9 mouse cellular contexts compared by ENCODE assay signal in genomic region chr6:129238275-129239038, GRCm38 (mm10). TPM values are rescaled to one million over a fixed set of nuclear protein-coding genes. Genes with fewer than 3 reads are reported as not detected.
A peak's percentile ranks its signal among the peaks of the same experiment; 100 is the strongest.
DNase-seq lines count a peak whose midpoint lies in the region; ATAC-seq and TF ChIP-seq lines count a peak whose summit lies in the region.
"Had no signal": no experiment of that assay in that cellular context is flagged by ENCODE, and none has a peak within 500 bp of the region (broad histone marks: within the 10 kb centered on the region; RNA-seq: fewer than 3 reads in every experiment).

No protein-coding gene starts in this region.

- DNase-seq in cerebellum, postnatal 10 days = peak; percentile 42 to 48
- no peak for DNase-seq in cerebellum, adult 11-12 months
- DNase-seq in adrenal gland, postnatal 36 days = peak; percentile 46 to 55
- peak; percentile 41 for DNase-seq in hindbrain, embryonic 11.5 days (ENCODE audit: low spot score)
- peak; percentile 20 for DNase-seq in limb, embryonic 14.5 days (ENCODE audit: low spot score)
- peak; percentile 82 for DNase-seq in stomach, postnatal 0 days (ENCODE audit: low spot score)

- H3K27ac ChIP-seq in forebrain, embryonic 15.5 days (replicated peaks) = no peak overlapping the region
- no peak overlapping the region for H3K27ac ChIP-seq in hindbrain, embryonic 11.5 days (ENCODE audit: low read depth, low read length)
- H3K27ac ChIP-seq in limb, embryonic 14.5 days (replicated peaks; ENCODE audit: low read depth, low read length) = no peak overlapping the region
- no peak overlapping the region for H3K27ac ChIP-seq in midbrain, embryonic 12.5 days (replicated peaks)
- H3K27ac ChIP-seq in stomach, postnatal 0 days (replicated peaks) = peak overlapping the region; percentile 30

- H3K36me3 ChIP-seq in forebrain, embryonic 15.5 days = no peaks in the 10 kb centered on the region
- no peaks in the 10 kb centered on the region for H3K36me3 ChIP-seq in hindbrain, embryonic 11.5 days (ENCODE audit: control insufficient read depth, insufficient read depth, low read length)
- no peaks in the 10 kb centered on the region for H3K36me3 ChIP-seq in limb, embryonic 14.5 days (ENCODE audit: control insufficient read depth, insufficient read depth, low read length)
- H3K36me3 ChIP-seq in midbrain, embryonic 12.5 days = no peaks in the 10 kb centered on the region
- no peaks in the 10 kb centered on the region for H3K36me3 ChIP-seq in stomach, postnatal 0 days (ENCODE audit: control insufficient read depth, insufficient read depth, low read length)

- H3K27me3 ChIP-seq in forebrain, embryonic 15.5 days = no peaks in the 10 kb centered on the region
- no peaks in the 10 kb centered on the region for H3K27me3 ChIP-seq in hindbrain, embryonic 11.5 days (ENCODE audit: control insufficient read depth, insufficient read depth, low read length)
- no peaks in the 10 kb centered on the region for H3K27me3 ChIP-seq in limb, embryonic 14.5 days (ENCODE audit: control insufficient read depth, insufficient read depth, low read length)
- H3K27me3 ChIP-seq in midbrain, embryonic 12.5 days = no peaks in the 10 kb centered on the region
- no peaks in the 10 kb centered on the region for H3K27me3 ChIP-seq in stomach, postnatal 0 days (ENCODE audit: control insufficient read depth, insufficient read depth, low read length)

- no peaks in the 10 kb centered on the region; the same call in 1 of the 2 replicates for H3K4me1 ChIP-seq in forebrain, embryonic 15.5 days
- H3K4me1 ChIP-seq in hindbrain, embryonic 11.5 days (replicated peaks; ENCODE audit: control insufficient read depth, insufficient read depth, low read length) = no peaks in the 10 kb centered on the region
- H3K4me1 ChIP-seq in limb, embryonic 14.5 days (ENCODE audit: control insufficient read depth, insufficient read depth, low read length) = no peaks in the 10 kb centered on the region
- H3K4me1 ChIP-seq in midbrain, embryonic 12.5 days = 0 out of 2 replicates have a peak, but pooled peaks cover 3% of the 10 kb centered on the region
- peaks cover 9% of the 10 kb centered on the region for H3K4me1 ChIP-seq in stomach, postnatal 0 days (replicated peaks; ENCODE audit: control insufficient read depth, insufficient read depth)

- H3K9ac ChIP-seq in forebrain, embryonic 15.5 days (replicated peaks) = peak overlapping the region; percentile 23
- peak overlapping the region; percentile 51; the same call in 1 of the 2 replicates for H3K9ac ChIP-seq in hindbrain, embryonic 11.5 days (ENCODE audit: low read depth, low read length)
- H3K9ac ChIP-seq in limb, embryonic 14.5 days (ENCODE audit: low read depth, low read length, severe bottlenecking) = peak overlapping the region; percentile 45
- H3K9ac ChIP-seq in midbrain, embryonic 12.5 days (replicated peaks) = 0 out of 2 replicates have a peak overlapping the region, but pooled peaks have one; percentile 46
- peak overlapping the region; percentile 52 for H3K9ac ChIP-seq in stomach, postnatal 0 days (ENCODE audit: low read length)

- no peak for TF ChIP-seq CTCF in stomach, postnatal 0 days (IDR thresholded peaks at IDR 0.05; ENCODE audit: low read depth)

- H3K4me3 ChIP-seq in forebrain, embryonic 15.5 days = peak overlapping the region; percentile 38
- H3K4me3 ChIP-seq in hindbrain, embryonic 11.5 days (ENCODE audit: low read depth, low read length) = peak overlapping the region; percentile 38
- H3K4me3 ChIP-seq in limb, embryonic 14.5 days (replicated peaks; ENCODE audit: low read length) = peak overlapping the region; percentile 49
- H3K4me3 ChIP-seq in midbrain, embryonic 12.5 days = peak overlapping the region; percentile 41
- H3K4me3 ChIP-seq in stomach, postnatal 0 days (ENCODE audit: low read depth, low read length) = peak overlapping the region; percentile 44

- peak overlapping the region; percentile 54 for H3K4me2 ChIP-seq in forebrain, embryonic 15.5 days (replicated peaks)
- peak overlapping the region; percentile 55 for H3K4me2 ChIP-seq in hindbrain, embryonic 11.5 days (replicated peaks; ENCODE audit: low read depth, low read length)
- peak overlapping the region; percentile 64 for H3K4me2 ChIP-seq in limb, embryonic 14.5 days (replicated peaks; ENCODE audit: low read depth, low read length, severe bottlenecking)
- H3K4me2 ChIP-seq in midbrain, embryonic 12.5 days (replicated peaks) = peak overlapping the region; percentile 55
- peak overlapping the region; percentile 53 for H3K4me2 ChIP-seq in stomach, postnatal 0 days (replicated peaks; ENCODE audit: low read depth)

- no peaks in the 10 kb centered on the region for H3K9me3 ChIP-seq in forebrain, embryonic 15.5 days
- no peaks in the 10 kb centered on the region for H3K9me3 ChIP-seq in hindbrain, embryonic 11.5 days (ENCODE audit: control insufficient read depth, low read length)
- no peaks in the 10 kb centered on the region for H3K9me3 ChIP-seq in limb, embryonic 14.5 days (ENCODE audit: control insufficient read depth, low read length)
- H3K9me3 ChIP-seq in midbrain, embryonic 12.5 days = no peaks in the 10 kb centered on the region
- no peaks in the 10 kb centered on the region for H3K9me3 ChIP-seq in stomach, postnatal 0 days (ENCODE audit: control insufficient read depth, low read length)

- TF ChIP-seq EP300 in stomach, postnatal 0 days (optimal IDR thresholded peaks at IDR 0.05) = no peak

- TF ChIP-seq POLR2A in limb, embryonic 14.5 days (IDR thresholded peaks at IDR 0.05; ENCODE audit: borderline replicate concordance, extremely low read depth, insufficient read depth, insufficient read length) = no peak

- ATAC-seq in forebrain, embryonic 15.5 days (replicated peaks) = peak; percentile 77
- ATAC-seq in hindbrain, embryonic 11.5 days (ENCODE audit: low FRiP score) = peak; percentile 81
- peak; percentile 66 for ATAC-seq in limb, embryonic 14.5 days (ENCODE audit: low FRiP score, low read depth)
- peak; percentile 84 for ATAC-seq in midbrain, embryonic 12.5 days (ENCODE audit: low FRiP score, low read depth)
- ATAC-seq in stomach, postnatal 0 days (ENCODE audit: low FRiP score, low TSS enrichment) = peak; percentile 81

- 12% methylated on average over 14 of the region's 14 CpGs for WGBS in forebrain, embryonic 15.5 days
- 14% methylated on average over 14 of the region's 14 CpGs for WGBS in hindbrain, embryonic 11.5 days
- WGBS in limb, embryonic 14.5 days = 13% methylated on average over 14 of the region's 14 CpGs
- 14% methylated on average over 14 of the region's 14 CpGs for WGBS in midbrain, embryonic 12.5 days
- WGBS in stomach, postnatal 0 days = 9% methylated on average over 14 of the region's 14 CpGs

RNA-seq across cellular contexts. Expression of gene Cd69, which starts 36.8 kb away (rescaled TPM):
- under 1 TPM; 0.13 to 0.30 TPM for total RNA-seq in adrenal gland, postnatal 36 days (2021)
- polyA plus RNA-seq in forebrain, embryonic 15.5 days (2015; fragmentation: Nextera tagmentation; extraction: Ambion mirVana) = not detected in 2 replicates
- 0.09 TPM in 1 of 2 replicates, not detected in the other for polyA plus RNA-seq in hindbrain, embryonic 11.5 days (2014; fragmentation: Nextera tagmentation; extraction: Ambion mirVana)
- polyA plus RNA-seq in limb, embryonic 14.5 days (2012; rRNA removed) = 0.13 and 0.17 TPM in 2 replicates
- polyA plus RNA-seq in limb, embryonic 14.5 days (2014; fragmentation: Nextera tagmentation; extraction: Ambion mirVana) = 0.39 and 0.46 TPM in 2 replicates
- not detected in 2 replicates for polyA plus RNA-seq in midbrain, embryonic 12.5 days (2016; fragmentation: Nextera tagmentation; extraction: Ambion mirVana)
- 0.15 and 0.18 TPM in 2 replicates for polyA plus RNA-seq in stomach, postnatal 0 days (2015; fragmentation: Nextera tagmentation; extraction: Ambion mirVana)
- total RNA-seq: layer of hippocampus, postnatal 25 days had no signal

RNA-seq across cellular contexts. Expression of gene Clec2d, which starts 58.0 kb away (rescaled TPM):
- total RNA-seq in adrenal gland, postnatal 36 days (2021) = 10 to 100 TPM; 39.7 to 59.7 TPM
- 0.14 TPM in 1 of 2 replicates, not detected in the other for polyA plus RNA-seq in forebrain, embryonic 15.5 days (2015; fragmentation: Nextera tagmentation; extraction: Ambion mirVana)
- not detected in 2 replicates for polyA plus RNA-seq in hindbrain, embryonic 11.5 days (2014; fragmentation: Nextera tagmentation; extraction: Ambion mirVana)
- polyA plus RNA-seq in limb, embryonic 14.5 days (2012; rRNA removed) = 5.7 and 11.1 TPM in 2 replicates
- not detected in 2 replicates for polyA plus RNA-seq in limb, embryonic 14.5 days (2014; fragmentation: Nextera tagmentation; extraction: Ambion mirVana)
- 0.14 TPM in 1 of 2 replicates, not detected in the other for polyA plus RNA-seq in midbrain, embryonic 12.5 days (2016; fragmentation: Nextera tagmentation; extraction: Ambion mirVana)
- 0.42 and 0.87 TPM in 2 replicates for polyA plus RNA-seq in stomach, postnatal 0 days (2015; fragmentation: Nextera tagmentation; extraction: Ambion mirVana)
